Mouse (Mus musculus) macrophage (primary cell): Measurements from ENCODE around the gene Ndufs1. TPM values are rescaled to one million over a fixed set of nuclear protein-coding genes. Genes with fewer than 3 reads are reported as not detected.

Experiments used
- polyA plus RNA-seq: library from polyadenylated mRNA; stranded (reverse); fragments of 250-400 nt; gene quantifications from 3 replicates; pipeline ENCODE4 v1.2.4, GENCODE M21; 2018; ENCODE audit warnings: inconsistent platforms

Gene Ndufs1
- polyA plus RNA-seq, 1 experiment from 2014 or later = 67.2 TPM

Other genes with a start within 250 kb of the Ndufs1 start
- 6.5 to 8.3 TPM (median 7.6 TPM) in 3 replicates for gene Ino80d, start 62.2 kb downstream of the Ndufs1 start, polyA plus RNA-seq
- gene Eef1b2, start within 50 bp of the Ndufs1 start, polyA plus RNA-seq = 300 to 616 TPM (median 554 TPM) in 3 replicates
- not detected in 3 replicates for gene Gpr1, start 37.7 kb upstream of the Ndufs1 start, polyA plus RNA-seq
- not detected in 3 replicates for gene Zdbf2, start 96.4 kb upstream of the Ndufs1 start, polyA plus RNA-seq